Mouse (Mus musculus) forebrain, embryonic 13.5 days (tissue): ENCODE measurements at regions not wholly inside any gene's neighbourhood (a gene's known extent, or its start where the extent isn't known, plus 50 kb on each side); places are given as distances from the start of the nearest gene placed in this dataset.

ENCODE experiments used
- ATAC-seq: fragments of 200-750 bp; cut with Nextera tagmentation; 2 replicates; pipeline ENCODE4 v1.8.0; 2017
- H3K27ac ChIP-seq: fragments of 300-500 bp; sonication (generic); 2 replicates; pipeline ENCODE4 v1.5.1; 2015; ENCODE audit warnings: inconsistent platforms, mild to moderate bottlenecking, moderate library complexity
- H3K27me3 ChIP-seq: fragments of 300-500 bp; sonication (generic); 2 replicates; pipeline ENCODE4 v1.6.1; 2015; ENCODE audit warnings: mild to moderate bottlenecking, inconsistent platforms
- H3K36me3 ChIP-seq: fragments of 300-500 bp; sonication (generic); 2 replicates; pipeline ENCODE4 v1.6.1; 2015; ENCODE audit warnings: mild to moderate bottlenecking, inconsistent platforms; ENCODE audit not compliant: poor library complexity, severe bottlenecking
- H3K4me1 ChIP-seq: fragments of 300-500 bp; sonication (generic); 2 replicates; pipeline ENCODE4 v1.6.1; 2015; ENCODE audit warnings: inconsistent platforms
- H3K4me2 ChIP-seq: fragments of 300-500 bp; sonication (generic); 2 replicates; pipeline ENCODE4 v1.6.1; 2015; ENCODE audit warnings: inconsistent platforms, mild to moderate bottlenecking, moderate library complexity
- H3K4me3 ChIP-seq: fragments of 300-500 bp; sonication (generic); 2 replicates; pipeline ENCODE4 v1.5.1; 2015; ENCODE audit warnings: mild to moderate bottlenecking, inconsistent platforms
- H3K9ac ChIP-seq: fragments of 300-500 bp; sonication (generic); 2 replicates; pipeline ENCODE4 v1.6.1; 2015; ENCODE audit warnings: mild to moderate bottlenecking, inconsistent platforms
- H3K9me3 ChIP-seq: fragments of 300-500 bp; sonication (generic); replicated peaks from 2 replicates; pipeline ENCODE4 v1.6.1; 2016; ENCODE audit warnings: inconsistent platforms
- WGBS: fragments of 180-500 bp; shearing (Covaris S2); methylation state at CpG from one replicate; pipeline ENCODE4 v1.1.7; 2015; 5-methylcytosine and 5-hydroxymethylcytosine counted together

GRCm38 (mm10) chr6:135569086-135569485 is 206.7 kb downstream of the Emp1 start:
- Histone ChIP-seq H3K4me2 (no peak overlapping the region), H3K36me3 (no peaks in the 10 kb centered on the region), H3K4me3 (no peak overlapping the region), H3K4me1 (no peaks in the 10 kb centered on the region), H3K27ac (no peak overlapping the region), H3K9me3 (no peaks in the 10 kb centered on the region), H3K27me3 (no peaks in the 10 kb centered on the region), H3K9ac (no peak overlapping the region)
- ATAC-seq, result no peak
- 58% methylated on average over 1 of the region's 1 CpGs for WGBS

DNA sequence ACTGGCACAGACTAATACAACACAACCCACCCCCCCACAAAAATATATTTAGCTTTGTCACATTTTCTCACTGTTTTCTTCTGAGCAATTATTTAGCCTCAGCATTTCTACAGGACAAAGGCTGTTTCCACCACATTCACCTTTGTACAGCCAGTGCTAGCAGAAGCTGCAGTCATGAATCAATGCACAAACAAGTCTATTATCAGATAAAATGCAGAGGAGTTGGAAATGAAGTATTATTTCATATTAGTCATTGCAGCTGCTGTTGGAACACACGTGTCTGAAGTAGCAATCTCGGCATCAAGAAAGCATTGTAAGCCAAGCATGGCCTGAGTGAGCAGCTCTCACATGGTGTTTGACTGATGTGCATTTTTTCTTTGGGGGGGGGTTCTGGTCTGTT is 212.9 kb downstream of the Emp1 start:
- no peak overlapping the region for H3K9ac ChIP-seq
- no peak for ATAC-seq
- H3K36me3 ChIP-seq, result no peaks in the 10 kb centered on the region
- no peaks in the 10 kb centered on the region for H3K9me3 ChIP-seq
- no peak overlapping the region for H3K27ac ChIP-seq
- H3K27me3 ChIP-seq, result no peaks in the 10 kb centered on the region
- WGBS, result 78% methylated on average over 2 of the region's 2 CpGs
- H3K4me3 ChIP-seq, result no peak overlapping the region
- H3K4me1 ChIP-seq, result peaks cover 7% of the 10 kb centered on the region; the same call in 1 of the 2 replicates
- H3K4me2 ChIP-seq, result no peak overlapping the region

- ATAC-seq, result no peak
- 53% methylated on average over 8 of the region's 8 CpGs for WGBS
These were observed 216.4 kb downstream of the Emp1 start for GRCm38 (mm10) chr6:135578728-135579127.

GRCm38 (mm10) chr6:135582567-135582966 is 220.2 kb downstream of the Emp1 start:
- 48% methylated on average over 2 of the region's 2 CpGs for WGBS
- H3K36me3 ChIP-seq, result no peaks in the 10 kb centered on the region
- no peak overlapping the region for H3K27ac ChIP-seq
- H3K27me3 ChIP-seq, result no peaks in the 10 kb centered on the region
- ATAC-seq, result no peak
- H3K4me1 ChIP-seq, result peaks cover 17% of the 10 kb centered on the region; the same call in 1 of the 2 replicates
- no peak overlapping the region for H3K4me2 ChIP-seq
- H3K9ac ChIP-seq, result no peak overlapping the region
- no peaks in the 10 kb centered on the region for H3K9me3 ChIP-seq
- no peak overlapping the region for H3K4me3 ChIP-seq

More at GRCm38 (mm10) chr6:135578728-135579127, 216.4 kb downstream of the Emp1 start:
- Histone ChIP-seq H3K36me3 (no peaks in the 10 kb centered on the region), H3K27ac (no peak overlapping the region), H3K9me3 (no peaks in the 10 kb centered on the region), H3K4me1 (peaks cover 17% of the 10 kb centered on the region; the same call in 1 of the 2 replicates), H3K4me3 (no peak overlapping the region), H3K9ac (no peak overlapping the region), H3K27me3 (no peaks in the 10 kb centered on the region), H3K4me2 (no peak overlapping the region)

DNA sequence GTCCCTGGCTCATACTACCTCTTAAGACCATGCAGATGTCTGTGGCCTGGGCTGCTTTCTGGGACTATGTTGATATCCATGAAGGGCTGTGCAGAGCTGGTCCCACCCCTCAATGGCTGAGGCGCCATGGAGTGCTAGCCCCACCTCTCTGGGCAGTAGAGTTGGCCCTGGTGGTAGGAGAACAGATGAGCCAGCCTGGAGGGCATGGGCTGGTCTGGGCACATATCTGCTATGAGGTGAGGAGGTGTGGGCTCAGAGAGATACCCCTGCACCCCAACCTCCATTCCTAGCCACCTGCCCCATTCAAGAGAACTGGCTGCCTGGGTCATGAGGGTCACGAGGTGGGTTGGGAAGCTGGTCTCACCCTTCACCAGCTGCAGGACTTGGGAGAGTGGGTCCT is 222.4 kb downstream of the Emp1 start:
- Histone ChIP-seq H3K4me3 (no peak overlapping the region), H3K27ac (no peak overlapping the region), H3K4me1 (peaks cover 10% of the 10 kb centered on the region; the same call in 1 of the 2 replicates), H3K4me2 (no peak overlapping the region), H3K36me3 (no peaks in the 10 kb centered on the region), H3K9me3 (no peaks in the 10 kb centered on the region), H3K9ac (no peak overlapping the region), H3K27me3 (no peaks in the 10 kb centered on the region)
- no peak for ATAC-seq
- 88% methylated on average over 2 of the region's 2 CpGs for WGBS

- ATAC-seq, result no peak
- no peak overlapping the region for H3K27ac ChIP-seq
- no peaks in the 10 kb centered on the region for H3K4me1 ChIP-seq
- no peak overlapping the region for H3K4me2 ChIP-seq
- H3K27me3 ChIP-seq, result no peaks in the 10 kb centered on the region
- H3K9ac ChIP-seq, result no peak overlapping the region
- H3K36me3 ChIP-seq, result no peaks in the 10 kb centered on the region
- H3K4me3 ChIP-seq, result no peak overlapping the region
- no peaks in the 10 kb centered on the region for H3K9me3 ChIP-seq
These were observed 227.7 kb downstream of the Emp1 start for GRCm38 (mm10) chr6:135590084-135590483.

DNA sequence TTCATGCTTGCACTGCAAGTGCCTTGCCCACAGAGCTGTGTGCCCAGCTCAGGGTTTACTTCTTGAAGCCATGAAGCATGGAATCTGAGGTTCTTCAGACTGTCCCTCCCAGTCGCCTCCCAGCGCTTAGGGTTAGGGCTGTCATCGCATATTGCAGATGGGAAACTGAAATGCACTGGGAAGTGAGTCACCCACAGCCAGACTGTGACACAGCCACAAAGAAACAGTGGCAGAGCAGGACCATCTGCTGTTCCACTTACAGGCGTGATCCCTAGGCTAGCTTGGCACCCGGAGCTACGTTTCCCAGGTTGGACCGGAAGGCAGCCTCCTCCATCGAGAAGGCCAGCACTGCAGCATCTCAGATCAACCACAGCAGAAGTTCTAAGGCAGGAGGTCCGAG is 228.7 kb downstream of the Emp1 start:
- H3K9me3 ChIP-seq, result no peaks in the 10 kb centered on the region
- H3K4me3 ChIP-seq, result no peak overlapping the region
- H3K36me3 ChIP-seq, result no peaks in the 10 kb centered on the region
- no peaks in the 10 kb centered on the region for H3K4me1 ChIP-seq
- no peaks in the 10 kb centered on the region for H3K27me3 ChIP-seq
- ATAC-seq, result no peak
- H3K27ac ChIP-seq, result no peak overlapping the region
- no peak overlapping the region for H3K4me2 ChIP-seq
- H3K9ac ChIP-seq, result no peak overlapping the region
- WGBS, result 92% methylated on average over 9 of the region's 9 CpGs

DNA sequence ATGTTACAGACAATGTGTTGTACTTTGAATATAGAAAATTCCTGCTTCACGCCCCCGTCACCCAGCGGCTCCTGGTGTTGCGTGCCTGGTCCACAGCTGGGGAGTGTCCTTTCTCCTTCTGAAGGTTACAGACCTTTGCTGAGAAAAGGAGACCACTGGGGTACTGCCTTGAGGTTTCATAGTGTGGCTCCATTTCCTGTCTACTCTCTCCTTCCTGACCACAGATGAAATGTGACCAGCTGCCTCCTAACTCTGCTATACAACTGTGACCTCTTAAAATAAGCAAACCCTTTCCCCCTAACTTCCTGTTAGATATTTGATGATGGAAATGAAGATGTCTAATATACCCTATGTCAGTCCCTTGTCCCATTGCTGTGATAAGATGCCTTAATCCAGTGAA is 234.0 kb downstream of the Emp1 start:
- WGBS, result 93% methylated on average over 4 of the region's 4 CpGs
- Histone ChIP-seq H3K4me3 (no peak overlapping the region), H3K27ac (no peak overlapping the region), H3K9me3 (peaks cover 4% of the 10 kb centered on the region; the same call in 1 of the 2 replicates), H3K9ac (no peak overlapping the region), H3K4me1 (no peaks in the 10 kb centered on the region), H3K4me2 (no peak overlapping the region), H3K36me3 (no peaks in the 10 kb centered on the region), H3K27me3 (no peaks in the 10 kb centered on the region)
- ATAC-seq, result no peak

DNA sequence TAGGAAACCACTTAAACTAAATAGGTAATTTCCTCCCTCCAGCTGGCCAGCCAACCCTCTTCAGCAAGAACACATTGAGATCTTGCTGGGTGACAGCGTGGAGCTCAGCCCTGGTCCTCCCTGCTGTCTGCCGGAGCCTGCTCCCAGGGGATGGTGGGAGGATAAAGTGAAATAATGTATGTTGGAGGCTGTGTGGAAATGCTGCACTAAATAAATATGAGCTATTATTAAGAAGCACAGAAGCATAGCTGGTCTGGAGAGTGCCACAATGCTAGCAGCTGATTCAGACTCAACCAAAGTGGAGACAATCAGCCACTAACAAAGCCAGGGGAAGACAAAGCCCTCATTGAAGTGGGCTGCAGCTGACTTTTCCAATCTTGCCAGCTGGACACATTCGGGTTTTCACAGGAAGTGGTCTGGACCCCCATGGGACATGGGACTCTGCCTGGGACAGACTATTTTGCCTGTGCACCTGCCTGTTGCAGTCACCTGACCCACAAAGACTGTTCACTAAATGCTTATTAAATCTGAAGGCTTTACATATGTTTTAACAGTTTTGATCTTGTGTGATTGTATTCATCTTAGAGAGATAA is 248.3 kb downstream of the Emp1 start:
- no peak overlapping the region for H3K9ac ChIP-seq
- no peaks in the 10 kb centered on the region for H3K4me1 ChIP-seq
- H3K27me3 ChIP-seq, result no peaks in the 10 kb centered on the region
- H3K36me3 ChIP-seq, result no peaks in the 10 kb centered on the region
- no peaks in the 10 kb centered on the region for H3K9me3 ChIP-seq
- no peak overlapping the region for H3K4me2 ChIP-seq
- no peak overlapping the region for H3K4me3 ChIP-seq
- peak; percentile 13; the same call in 1 of the 2 replicates for ATAC-seq
- 42% methylated on average over 3 of the region's 3 CpGs for WGBS
- no peak overlapping the region for H3K27ac ChIP-seq

GRCm38 (mm10) chr6:135627928-135628327 is 265.6 kb downstream of the Emp1 start:
- no peak overlapping the region for H3K4me2 ChIP-seq
- H3K27ac ChIP-seq, result no peak overlapping the region
- ATAC-seq, result peak; percentile 82
- WGBS, result 11% methylated on average over 4 of the region's 4 CpGs
- H3K27me3 ChIP-seq, result no peaks in the 10 kb centered on the region
- peaks cover 5% of the 10 kb centered on the region; the same call in 1 of the 2 replicates for H3K9me3 ChIP-seq
- H3K9ac ChIP-seq, result no peak overlapping the region
- H3K4me3 ChIP-seq, result no peak overlapping the region
- peaks cover 14% of the 10 kb centered on the region for H3K4me1 ChIP-seq
- no peaks in the 10 kb centered on the region for H3K36me3 ChIP-seq

GRCm38 (mm10) chr6:135629236-135629635 is 266.9 kb downstream of the Emp1 start:
- Histone ChIP-seq H3K9me3 (peaks cover 5% of the 10 kb centered on the region; the same call in 1 of the 2 replicates), H3K4me2 (no peak overlapping the region), H3K4me1 (peaks cover 14% of the 10 kb centered on the region), H3K9ac (no peak overlapping the region), H3K27me3 (no peaks in the 10 kb centered on the region), H3K4me3 (no peak overlapping the region), H3K27ac (no peak overlapping the region), H3K36me3 (no peaks in the 10 kb centered on the region)
- 60% methylated on average over 3 of the region's 3 CpGs for WGBS
- no peak for ATAC-seq

DNA sequence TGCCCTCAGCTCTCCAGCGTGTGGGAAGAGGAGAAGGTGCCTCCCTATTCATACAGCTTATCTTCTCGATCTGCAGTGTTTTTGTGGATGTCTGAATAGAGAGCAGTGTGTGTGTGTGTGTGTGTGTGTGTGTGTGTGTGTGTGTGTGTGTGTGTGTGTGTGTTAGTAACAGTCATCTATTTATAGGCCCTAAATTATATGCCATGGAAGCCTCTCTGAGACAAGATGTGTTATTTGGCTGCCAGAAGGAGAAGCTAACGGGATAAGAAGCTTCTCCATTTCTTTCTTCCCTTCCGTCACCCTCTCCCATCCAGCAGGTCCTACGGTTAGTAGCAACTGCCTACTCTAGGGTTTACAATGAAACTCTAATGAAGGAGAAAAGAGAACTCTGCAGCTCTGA is 270.3 kb downstream of the Emp1 start:
- peaks cover 5% of the 10 kb centered on the region; the same call in 1 of the 2 replicates for H3K9me3 ChIP-seq
- no peaks in the 10 kb centered on the region for H3K36me3 ChIP-seq
- H3K27me3 ChIP-seq, result no peaks in the 10 kb centered on the region
- 90% methylated on average over 4 of the region's 5 CpGs for WGBS
- ATAC-seq, result no peak
- no peak overlapping the region for H3K9ac ChIP-seq
- H3K27ac ChIP-seq, result no peak overlapping the region
- no peak overlapping the region for H3K4me2 ChIP-seq
- H3K4me3 ChIP-seq, result no peak overlapping the region
- peaks cover 14% of the 10 kb centered on the region for H3K4me1 ChIP-seq

- no peak overlapping the region for H3K27ac ChIP-seq
- no peaks in the 10 kb centered on the region for H3K4me1 ChIP-seq
- no peaks in the 10 kb centered on the region for H3K27me3 ChIP-seq
- no peaks in the 10 kb centered on the region for H3K36me3 ChIP-seq
- 78% methylated on average over 8 of the region's 8 CpGs for WGBS
- no peaks in the 10 kb centered on the region for H3K9me3 ChIP-seq
- H3K4me2 ChIP-seq, result no peak overlapping the region
- H3K9ac ChIP-seq, result no peak overlapping the region
- no peak for ATAC-seq
- no peak overlapping the region for H3K4me3 ChIP-seq
These were observed 274.3 kb downstream of the Emp1 start for GRCm38 (mm10) chr6:135636648-135637047.
